Mouse (Mus musculus) cortical plate, adult 2 months (tissue): Measurements from ENCODE around the gene Dscaml1.

Experiments used
- CTCF ChIP-seq: fragments of 200-500 bp; IDR thresholded peaks from 2 replicates; pipeline ENCODE4 v1.5.1; 2011; ENCODE audit warnings: mild to moderate bottlenecking, control low read depth, low read length; ENCODE audit not compliant: insufficient read depth; ENCODE audit errors: extremely low read depth
- POLR2A ChIP-seq: fragments of 200-500 bp; IDR thresholded peaks from 2 replicates; pipeline ENCODE4 v1.6.1; 2011; ENCODE audit warnings: mild to moderate bottlenecking, low read length, control low read depth; ENCODE audit not compliant: insufficient read depth; ENCODE audit errors: extremely low read depth

- TF ChIP-seq CTCF, result no peak
- no peak for TF ChIP-seq POLR2A
These were observed 369.3 kb downstream of the Dscaml1 start for GRCm38 (mm10) chr9:45795722-45796121.
